Mouse (Mus musculus) erythroblast, embryonic 14.5 days (primary cell): ENCODE results near the gene Blcap. TPM values are rescaled to one million over a fixed set of nuclear protein-coding genes. Genes with fewer than 3 reads are reported as not detected.

ENCODE experiments used
- H3K27me3 ChIP-seq: 2 replicates; pipeline ENCODE4 v1.6.1; 2012; ENCODE audit warnings: inconsistent platforms; ENCODE audit not compliant: control insufficient read depth
- H3K36me3 ChIP-seq: 2 replicates; pipeline ENCODE4 v1.6.1; 2012; ENCODE audit warnings: mild to moderate bottlenecking, inconsistent platforms; ENCODE audit not compliant: control insufficient read depth
- H3K4me1 ChIP-seq: 2 replicates; pipeline ENCODE4 v1.6.1; 2012; ENCODE audit warnings: inconsistent platforms; ENCODE audit not compliant: control insufficient read depth
- H3K4me3 ChIP-seq: replicated peaks from 2 replicates; pipeline ENCODE3; 2012; ENCODE audit warnings: moderate library complexity, mild to moderate bottlenecking, inconsistent platforms
- H3K9me3 ChIP-seq: 2 replicates; pipeline ENCODE4 v1.6.1; 2012; ENCODE audit warnings: low read length, inconsistent platforms, mixed read lengths; ENCODE audit not compliant: control insufficient read depth
- GATA1 ChIP-seq: IDR thresholded peaks from 2 replicates; pipeline ENCODE4 v1.6.1; 2012; ENCODE audit warnings: low read length, inconsistent platforms, mixed read lengths
- TAL1 ChIP-seq: IDR thresholded peaks from 3 replicates; pipeline ENCODE4 v1.6.1; 2012; ENCODE audit warnings: low read length, inconsistent platforms, mixed read lengths
- polyA plus RNA-seq: library from polyadenylated mRNA; stranded (reverse); fragments of >175 nt; gene quantifications from 2 replicates; pipeline ENCODE4 v1.2.3, GENCODE M21; 2012

Gene Blcap
- polyA plus RNA-seq, 1 experiment = 0.85 TPM

DNA sequence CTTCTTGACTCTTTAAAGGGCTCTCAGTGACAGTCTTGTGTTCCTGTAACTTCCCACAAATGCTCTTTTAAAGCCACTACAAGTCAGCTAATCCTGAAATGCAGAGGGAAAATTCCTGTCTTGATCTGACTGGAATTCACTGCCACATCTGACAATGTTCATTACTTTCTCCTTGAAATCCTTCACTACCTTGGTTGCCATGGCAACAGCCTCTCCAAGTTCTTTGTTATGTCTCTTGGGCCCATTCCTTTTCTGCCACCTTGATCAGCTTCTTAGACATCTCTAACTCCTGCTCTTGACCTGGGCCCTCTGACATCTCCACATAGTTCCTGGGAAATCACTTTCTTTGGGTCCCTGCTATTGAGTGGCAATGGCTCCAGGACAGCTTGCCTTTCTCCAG, 24.4 kb downstream of the Blcap start:
- H3K4me1 ChIP-seq = no peaks in the 10 kb centered on the region
- no peaks in the 10 kb centered on the region for H3K9me3 ChIP-seq
- H3K27me3 ChIP-seq = no peaks in the 10 kb centered on the region
- TF ChIP-seq TAL1 (no peak), GATA1 (no peak)
- H3K4me3 ChIP-seq = no peak overlapping the region
- no peaks in the 10 kb centered on the region for H3K36me3 ChIP-seq

DNA sequence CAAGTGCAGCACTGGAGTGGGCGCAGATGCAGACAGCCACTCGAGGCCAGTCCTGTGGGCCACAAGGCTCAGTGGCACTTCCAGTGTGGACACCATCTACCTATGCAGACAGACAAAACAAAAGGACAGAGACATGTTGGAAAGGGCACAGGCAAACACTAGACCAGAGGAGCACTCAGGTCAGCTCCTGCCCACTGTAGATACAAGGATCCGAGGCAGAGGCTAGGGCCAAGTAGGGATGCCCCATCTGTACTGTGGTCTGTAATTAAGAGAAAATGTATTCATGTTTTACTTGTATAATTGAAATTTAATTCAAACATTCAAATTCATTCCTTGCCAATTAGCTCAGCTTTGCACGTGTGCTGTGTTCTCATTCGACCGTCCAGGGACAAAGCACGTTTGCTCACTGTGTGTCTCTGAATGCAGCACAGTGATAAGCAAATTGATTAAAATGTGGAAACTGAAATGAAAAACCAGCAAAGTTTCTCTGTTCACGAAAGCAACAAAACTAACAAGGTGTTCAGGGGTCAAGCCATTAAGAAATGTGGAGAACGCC, 26.7 kb downstream of the Blcap start:
- no peaks in the 10 kb centered on the region for H3K36me3 ChIP-seq
- no peaks in the 10 kb centered on the region for H3K27me3 ChIP-seq
- H3K9me3 ChIP-seq = no peaks in the 10 kb centered on the region
- H3K4me3 ChIP-seq = no peak overlapping the region
- peaks cover 8% of the 10 kb centered on the region for H3K4me1 ChIP-seq
- TF ChIP-seq GATA1 (no peak), TAL1 (no peak)

DNA sequence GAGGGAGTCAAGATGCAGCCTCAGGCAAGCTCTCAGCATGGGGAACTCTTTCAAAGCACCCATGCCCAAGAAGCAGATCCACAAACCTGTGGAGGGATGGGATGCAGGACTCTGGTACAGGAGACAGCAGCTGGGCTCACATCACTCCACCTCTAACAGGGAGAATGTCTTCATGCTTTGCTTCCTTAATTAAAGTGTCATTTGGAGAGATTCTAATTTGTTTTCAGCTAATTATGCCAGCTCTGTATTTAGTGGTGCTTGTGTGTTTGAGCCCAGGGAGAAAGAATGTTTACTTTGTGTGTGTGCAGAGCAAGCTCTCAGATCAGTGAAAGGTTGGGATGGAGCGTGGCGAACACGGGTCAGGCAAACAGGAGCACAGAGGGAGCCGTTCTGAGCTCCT, 28.7 kb downstream of the Blcap start:
- H3K4me1 ChIP-seq = peaks cover 8% of the 10 kb centered on the region
- TF ChIP-seq TAL1 (no peak), GATA1 (no peak)
- H3K27me3 ChIP-seq = no peaks in the 10 kb centered on the region
- H3K9me3 ChIP-seq = no peaks in the 10 kb centered on the region
- no peaks in the 10 kb centered on the region for H3K36me3 ChIP-seq
- no peak overlapping the region for H3K4me3 ChIP-seq

DNA sequence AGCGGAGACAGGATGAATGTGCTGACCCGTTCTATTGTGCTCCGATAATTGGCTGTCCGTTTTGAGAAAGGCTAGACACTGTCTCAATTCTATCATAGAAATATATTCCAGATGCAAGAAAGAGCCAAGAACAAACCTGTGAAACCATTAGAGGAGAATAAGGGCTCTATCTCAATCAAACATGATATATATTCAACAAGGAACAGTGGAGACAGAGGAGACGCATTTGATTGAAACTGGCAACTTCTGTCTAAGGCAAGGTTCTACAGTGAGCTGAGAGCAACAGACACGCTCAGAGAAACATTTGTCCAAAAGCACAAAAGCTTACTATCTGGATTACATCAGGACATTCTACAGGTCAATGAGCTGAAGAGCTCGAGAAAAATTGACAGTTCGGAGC, 29.4 kb downstream of the Blcap start:
- Histone ChIP-seq H3K36me3 (no peaks in the 10 kb centered on the region), H3K4me1 (peaks cover 8% of the 10 kb centered on the region), H3K4me3 (no peak overlapping the region), H3K27me3 (no peaks in the 10 kb centered on the region), H3K9me3 (no peaks in the 10 kb centered on the region)
- TF ChIP-seq GATA1 = no peak
- no peak for TF ChIP-seq TAL1

DNA sequence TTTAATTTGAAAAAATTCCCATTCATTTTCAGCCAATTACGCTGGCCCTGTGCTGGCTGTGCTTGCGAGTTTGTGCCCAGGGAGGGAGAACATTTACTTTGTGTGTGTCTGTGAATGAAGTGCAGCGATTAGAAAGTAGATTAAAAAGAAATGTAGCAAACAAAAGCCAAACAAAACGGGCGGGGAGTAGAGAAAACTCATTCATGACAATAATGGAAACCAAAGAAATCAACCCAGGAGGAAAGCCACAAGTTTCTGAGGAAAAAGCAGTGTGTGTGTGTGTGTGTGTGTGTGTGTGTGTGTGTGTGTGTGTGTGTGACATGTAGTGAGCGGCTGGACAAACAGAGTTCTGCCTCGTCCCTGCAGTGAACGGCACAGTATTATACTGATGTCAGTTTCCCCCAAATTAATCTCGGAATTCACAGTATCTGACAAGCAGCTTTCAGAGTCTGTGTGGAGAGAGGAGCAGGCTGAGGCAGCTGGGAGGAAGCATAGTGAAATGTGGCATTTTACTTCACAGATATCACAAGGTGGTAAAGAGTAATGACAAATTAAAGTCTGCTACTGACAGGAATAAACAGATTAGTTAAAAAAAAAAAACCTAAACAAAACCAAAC, 30.0 kb downstream of the Blcap start:
- Histone ChIP-seq H3K27me3 (no peaks in the 10 kb centered on the region), H3K4me3 (no peak overlapping the region), H3K9me3 (no peaks in the 10 kb centered on the region), H3K4me1 (peaks cover 8% of the 10 kb centered on the region), H3K36me3 (no peaks in the 10 kb centered on the region)
- TF ChIP-seq TAL1 (no peak), GATA1 (no peak)

DNA sequence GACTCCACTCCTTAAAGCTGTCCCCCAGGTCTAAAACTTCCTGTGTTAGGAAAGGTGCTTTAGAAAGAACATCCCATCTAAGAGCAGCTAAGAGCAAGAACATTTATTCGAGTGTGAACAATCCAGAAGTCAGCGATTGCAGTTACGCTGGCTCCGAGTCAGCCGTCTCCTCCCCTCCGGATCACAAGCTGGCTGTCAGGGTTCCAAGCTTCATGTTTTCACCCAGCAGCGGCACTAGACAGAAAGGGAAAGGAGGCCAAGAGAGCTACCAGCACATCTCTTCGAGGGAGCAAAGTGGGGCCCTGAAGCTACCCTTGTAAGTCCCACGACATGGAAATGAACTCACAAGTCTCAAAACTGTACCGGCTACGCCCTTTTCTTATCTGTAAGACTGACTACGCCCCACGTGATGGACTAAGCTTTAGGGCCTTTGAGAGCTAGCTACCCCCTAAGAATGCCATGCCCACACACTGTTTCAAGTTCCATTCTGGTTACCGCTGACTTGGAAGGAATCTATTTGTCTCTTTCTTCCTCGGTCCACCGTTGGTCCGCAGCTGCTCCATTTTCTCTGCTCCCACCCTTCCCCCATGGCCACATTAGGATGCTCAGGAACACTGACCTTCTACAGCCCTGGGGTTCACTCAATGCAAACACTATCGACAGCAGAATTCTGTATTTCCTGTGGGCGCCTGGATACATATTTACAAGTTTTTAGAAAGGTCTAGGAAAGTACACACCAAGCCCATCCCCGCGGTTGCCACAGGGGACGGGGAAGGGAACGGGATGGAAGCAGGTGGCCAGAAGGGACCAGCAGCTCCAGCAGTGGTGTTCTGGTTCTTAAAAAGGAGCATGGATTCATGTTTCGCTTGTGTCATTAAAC, 30.8 kb downstream of the Blcap start:
- H3K4me3 ChIP-seq = no peak overlapping the region
- H3K4me1 ChIP-seq = peaks cover 8% of the 10 kb centered on the region
- no peaks in the 10 kb centered on the region for H3K9me3 ChIP-seq
- no peaks in the 10 kb centered on the region for H3K36me3 ChIP-seq
- no peaks in the 10 kb centered on the region for H3K27me3 ChIP-seq
- no peak for TF ChIP-seq GATA1
- no peak for TF ChIP-seq TAL1

DNA sequence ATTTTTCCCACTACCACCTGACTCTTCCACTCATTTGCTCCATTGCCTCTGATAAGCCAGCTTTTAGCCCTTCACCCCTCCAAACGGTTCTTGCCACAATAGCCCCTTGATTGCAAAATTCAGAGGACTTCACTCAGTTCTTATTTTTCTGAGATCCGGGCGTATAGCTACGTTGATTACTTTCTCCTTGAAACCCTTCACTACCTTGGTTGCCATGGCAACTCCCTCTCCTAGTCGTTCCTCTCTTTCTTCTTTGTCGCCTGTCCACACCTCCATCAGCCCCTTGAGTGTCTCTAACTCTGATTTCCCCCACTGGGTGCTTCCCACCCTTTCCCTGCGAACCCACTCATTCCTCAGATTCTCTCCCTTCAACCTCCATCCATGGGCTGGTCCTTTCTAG, 34.0 kb downstream of the Blcap start:
- Histone ChIP-seq H3K4me3 (no peak overlapping the region), H3K9me3 (no peaks in the 10 kb centered on the region)

DNA sequence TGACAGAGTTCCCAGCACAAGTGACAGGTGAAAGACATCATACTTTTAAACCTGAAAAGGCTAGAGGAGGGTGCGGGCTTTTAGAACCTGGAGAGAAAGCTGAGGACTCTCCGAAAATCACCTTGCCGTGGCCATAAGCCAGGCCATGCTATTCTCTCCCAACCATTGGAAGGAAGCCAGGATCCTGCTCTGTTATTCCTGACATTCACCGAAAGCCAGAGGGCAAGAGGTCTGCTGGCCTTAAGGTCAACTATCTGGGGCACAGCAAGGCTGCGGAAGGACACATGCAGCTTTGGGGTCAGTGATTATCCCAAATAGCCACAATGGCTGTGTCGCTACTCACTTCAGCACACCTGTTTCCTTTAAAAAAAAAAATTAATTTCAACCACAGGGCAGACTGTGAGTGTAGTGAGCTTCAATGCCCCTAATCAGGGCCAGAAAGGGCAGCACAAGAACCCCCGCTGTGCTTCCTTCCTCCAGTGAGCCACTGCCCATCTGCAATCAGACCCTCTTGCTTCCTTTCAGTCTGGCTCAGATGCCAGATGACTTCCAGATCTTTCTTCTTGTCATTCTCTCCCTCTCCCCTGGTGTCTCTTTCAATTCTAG, 34.5 kb downstream of the Blcap start:
- Histone ChIP-seq H3K4me1 (peaks cover 8% of the 10 kb centered on the region), H3K9me3 (no peaks in the 10 kb centered on the region), H3K36me3 (no peaks in the 10 kb centered on the region), H3K4me3 (no peak overlapping the region), H3K27me3 (peaks cover 4% of the 10 kb centered on the region; the same call in 1 of the 2 replicates)
- TF ChIP-seq GATA1 (no peak), TAL1 (no peak)

More for the DNA sequence above, 34.0 kb downstream of the Blcap start:
- H3K4me1 ChIP-seq = peaks cover 8% of the 10 kb centered on the region
- H3K36me3 ChIP-seq = no peaks in the 10 kb centered on the region
- peaks cover 4% of the 10 kb centered on the region; the same call in 1 of the 2 replicates for H3K27me3 ChIP-seq
- TF ChIP-seq TAL1 (no peak), GATA1 (no peak)

DNA sequence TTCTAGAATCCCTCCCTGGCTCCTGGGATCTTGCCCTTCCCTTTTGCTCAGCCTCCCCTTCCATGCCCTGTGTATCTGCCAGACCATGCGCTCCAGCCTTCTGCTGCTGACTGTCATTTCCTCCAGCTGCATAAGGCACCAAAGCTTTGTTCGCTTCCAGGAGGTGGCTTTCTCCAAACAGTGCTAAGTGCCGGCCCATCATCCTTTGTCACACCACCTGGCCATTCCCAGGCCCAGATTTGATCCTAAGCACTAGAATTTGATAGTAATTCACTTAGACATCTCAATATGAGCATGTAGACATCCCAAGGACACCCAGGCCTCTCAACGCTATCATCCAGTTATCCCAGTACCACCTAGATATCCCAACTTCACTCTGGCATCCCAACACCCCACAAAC, 36.9 kb downstream of the Blcap start:
- H3K27me3 ChIP-seq = peaks cover 4% of the 10 kb centered on the region; the same call in 1 of the 2 replicates
- no peaks in the 10 kb centered on the region for H3K36me3 ChIP-seq
- TF ChIP-seq GATA1 = no peak
- TF ChIP-seq TAL1 = no peak
- H3K9me3 ChIP-seq = no peaks in the 10 kb centered on the region
- 0 out of 2 replicates have a peak, but pooled peaks cover 3% of the 10 kb centered on the region for H3K4me1 ChIP-seq
- H3K4me3 ChIP-seq = no peak overlapping the region
